Mouse (Mus musculus) kidney, adult 2 months (tissue): ENCODE measurements around the gene Itih1.

Source experiments
- CTCF ChIP-seq: fragments of 200-500 bp; conservative IDR thresholded peaks from 2 replicates; pipeline ENCODE4 v1.5.1; 2011; ENCODE audit warnings: low read depth, mild to moderate bottlenecking, control low read depth, low read length, moderate library complexity, mixed read lengths; ENCODE audit not compliant: insufficient read depth, insufficient read length
- POLR2A ChIP-seq: fragments of 200-500 bp; IDR thresholded peaks from one replicate; pipeline ENCODE4 v1.6.1; 2011; ENCODE audit warnings: low read depth, low read length, control low read depth

DNA sequence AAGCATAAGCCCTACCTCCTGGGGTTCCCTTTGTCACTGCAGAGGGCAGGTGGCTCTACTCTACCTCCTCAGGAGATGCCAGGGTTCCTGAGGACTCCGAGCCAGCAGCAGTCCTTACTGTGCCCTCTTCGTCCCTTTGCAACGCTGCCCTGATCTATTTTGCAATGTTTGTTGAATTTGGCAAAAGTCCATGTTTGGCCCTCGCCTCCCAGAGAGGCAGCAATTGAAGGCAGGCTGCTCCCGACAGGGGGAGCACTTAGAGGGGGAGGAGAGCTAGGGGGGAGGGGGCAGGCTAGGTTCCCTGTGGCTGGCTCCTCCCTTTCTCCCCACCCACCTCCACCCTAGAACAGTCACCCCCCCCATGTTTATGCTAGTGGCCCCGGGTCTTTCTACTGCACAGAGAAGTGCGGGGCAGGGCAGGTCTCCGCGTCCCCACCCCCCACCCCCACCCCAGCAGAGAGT lies 54.8 kb downstream of the Itih1 start:
- peak; percentile 50; the same call in 1 of the 2 replicates for TF ChIP-seq CTCF
- TF ChIP-seq POLR2A: no peak
